Mouse (Mus musculus) skeletal muscle tissue, adult 2 months (tissue): ENCODE data around the gene Tada2a.

Experiments used
- DNase-seq: peaks from one replicate; pipeline ENCODE4 v3.0.0-alpha.2; 2012; ENCODE audit warnings: low read depth, low spot score

Tada2a gene

DNA sequence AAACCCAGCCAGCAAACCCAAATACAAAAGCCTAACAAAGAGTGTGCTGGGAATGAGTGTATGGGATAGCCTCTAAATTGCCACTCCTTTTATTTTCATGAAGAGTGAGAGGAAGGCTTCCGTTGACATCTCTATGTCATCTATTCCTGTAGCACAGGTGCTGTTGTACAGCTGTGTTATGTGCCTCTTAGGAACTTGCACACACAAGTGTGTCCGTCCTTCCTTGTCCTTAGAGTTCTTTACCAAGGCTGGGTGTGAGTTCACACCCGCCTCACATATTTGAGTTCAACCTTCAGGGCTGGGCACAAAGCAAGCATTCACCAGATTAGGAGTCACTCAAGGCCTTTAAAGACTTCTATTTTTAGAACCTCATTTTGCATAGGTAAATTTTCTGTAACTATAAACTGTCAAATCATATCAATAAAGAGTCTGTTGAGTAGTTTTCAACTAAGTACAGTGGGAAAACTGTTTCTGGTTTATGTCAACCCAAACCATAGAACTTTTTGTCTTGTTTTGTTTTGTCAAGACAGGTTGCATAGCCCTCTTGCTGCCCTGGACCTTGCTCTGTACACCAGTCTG lies 65.7 kb downstream of the Tada2a start:
- DNase-seq, result no peak

- DNase-seq, result no peak
Measured at GRCm38 (mm10) chr11:84062805-84063204, 66.6 kb downstream of the Tada2a start.

DNA sequence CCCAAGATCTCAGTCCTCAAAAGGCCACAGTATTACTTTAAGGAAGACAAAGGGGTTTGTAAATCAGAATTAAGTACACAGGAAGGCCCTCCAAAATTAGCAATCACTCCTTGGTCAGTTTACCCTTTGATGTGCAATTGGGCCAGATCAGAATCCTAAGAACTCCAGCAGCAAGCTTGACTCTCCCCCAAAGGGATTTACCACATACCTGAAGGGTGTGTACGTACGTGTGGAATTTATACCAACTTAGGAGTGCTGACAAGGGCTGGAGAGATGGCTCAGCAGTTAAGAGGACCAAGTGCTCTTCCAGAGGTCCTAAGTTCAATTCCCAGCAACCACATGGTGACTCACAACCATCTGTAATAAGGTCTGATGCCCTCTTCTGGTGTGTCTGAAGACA lies 67.5 kb downstream of the Tada2a start:
- DNase-seq, result no peak

GRCm38 (mm10) chr11:84060635-84061034 lies 68.8 kb downstream of the Tada2a start:
- no peak for DNase-seq

DNA sequence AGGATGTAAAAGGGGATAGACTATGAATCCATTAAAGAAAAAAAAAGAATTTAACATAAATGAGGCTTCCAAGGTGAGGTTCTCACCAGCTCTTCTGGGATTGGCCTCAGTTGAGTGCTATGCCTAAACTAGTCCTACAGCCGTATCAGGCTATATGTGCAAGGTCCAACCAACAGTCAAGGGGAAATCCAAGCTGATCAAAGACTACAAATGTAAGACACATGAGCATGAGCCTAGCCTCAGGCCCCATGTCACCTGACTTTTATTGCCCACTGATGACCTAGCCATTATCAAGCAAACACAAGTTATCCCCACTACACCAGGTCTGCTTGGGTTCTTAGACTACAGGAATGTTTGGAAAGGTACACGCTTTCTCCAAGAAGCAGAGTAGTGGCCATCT lies 69.6 kb downstream of the Tada2a start:
- DNase-seq, result no peak

DNA sequence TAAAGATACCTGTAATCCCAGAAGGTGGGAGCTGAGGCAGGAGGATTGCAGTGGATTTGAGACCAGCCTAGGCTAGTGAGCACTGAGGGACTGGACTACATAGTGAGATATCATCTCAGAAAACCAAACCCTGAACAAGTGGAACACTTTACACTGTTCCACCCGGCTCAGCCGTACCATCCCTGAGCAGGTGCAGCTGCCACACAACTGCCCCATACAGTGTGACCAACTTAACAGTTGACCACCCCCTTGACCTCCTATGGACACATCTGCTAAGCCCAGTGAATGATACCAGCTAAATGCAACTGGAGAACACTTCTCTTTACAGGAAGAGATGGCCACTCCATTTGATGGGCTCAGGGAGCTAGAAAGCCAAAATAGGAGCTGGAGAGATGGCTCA lies 72.0 kb downstream of the Tada2a start:
- no peak for DNase-seq

DNA sequence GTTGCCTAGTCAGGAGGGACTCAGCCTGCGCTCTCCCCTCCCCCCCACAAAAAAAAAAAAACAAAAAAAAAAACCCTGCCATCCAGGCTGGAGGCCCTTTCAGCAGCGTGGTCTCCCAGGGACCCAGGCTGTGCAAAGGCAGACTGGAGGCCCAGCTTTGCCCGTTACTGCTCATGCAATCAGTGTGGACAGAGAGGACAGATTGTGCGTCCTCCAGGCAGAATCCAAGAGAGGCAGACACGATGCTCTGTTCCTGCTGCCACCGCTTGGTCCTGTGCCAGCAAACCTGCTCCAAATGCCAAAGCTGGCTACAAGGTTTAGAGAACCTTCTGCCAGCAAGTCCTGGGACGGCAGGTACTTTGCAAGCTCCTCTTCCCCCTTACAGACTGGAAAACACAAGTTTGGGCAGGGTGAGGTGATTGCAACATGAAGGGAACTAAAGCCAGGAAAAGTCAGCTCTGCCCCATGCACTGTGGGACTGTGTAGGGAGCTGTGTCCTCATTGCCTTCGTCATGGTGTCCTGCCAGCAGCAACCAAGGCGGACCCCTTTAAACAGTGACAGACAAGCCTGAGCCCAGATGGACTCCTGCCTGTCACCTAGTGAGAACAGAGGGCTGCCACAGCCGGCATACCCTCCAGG lies 75.8 kb downstream of the Tada2a start:
- DNase-seq, result peak; percentile 81

- no peak for DNase-seq
Measured at GRCm38 (mm10) chr11:84053055-84053454, 76.3 kb downstream of the Tada2a start.

GRCm38 (mm10) chr11:84048411-84048810 lies 81.0 kb downstream of the Tada2a start:
- DNase-seq, result no peak

- DNase-seq, result no peak
Measured at GRCm38 (mm10) chr11:84047270-84047669, 82.1 kb downstream of the Tada2a start.

DNA sequence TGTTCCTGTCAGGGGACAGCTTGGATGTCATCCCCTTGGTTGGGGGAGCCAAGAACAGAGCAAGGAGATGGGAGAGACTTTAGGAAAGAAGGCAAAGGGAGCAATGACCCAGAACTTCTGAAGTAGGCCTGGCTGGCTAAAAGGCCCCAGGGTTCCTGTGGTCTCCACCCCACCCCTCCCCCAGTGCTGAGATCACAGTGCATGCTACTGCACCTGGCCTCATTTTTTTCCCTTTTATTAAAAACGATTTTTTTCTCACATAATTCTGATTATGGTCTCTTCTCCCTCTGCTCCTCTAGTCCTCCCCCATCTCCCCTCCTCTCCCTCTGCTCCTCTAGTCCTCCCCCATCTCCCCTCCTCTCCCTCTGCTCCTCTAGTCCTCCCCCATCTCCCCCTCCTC lies 84.4 kb downstream of the Tada2a start:
- DNase-seq, result no peak

DNA sequence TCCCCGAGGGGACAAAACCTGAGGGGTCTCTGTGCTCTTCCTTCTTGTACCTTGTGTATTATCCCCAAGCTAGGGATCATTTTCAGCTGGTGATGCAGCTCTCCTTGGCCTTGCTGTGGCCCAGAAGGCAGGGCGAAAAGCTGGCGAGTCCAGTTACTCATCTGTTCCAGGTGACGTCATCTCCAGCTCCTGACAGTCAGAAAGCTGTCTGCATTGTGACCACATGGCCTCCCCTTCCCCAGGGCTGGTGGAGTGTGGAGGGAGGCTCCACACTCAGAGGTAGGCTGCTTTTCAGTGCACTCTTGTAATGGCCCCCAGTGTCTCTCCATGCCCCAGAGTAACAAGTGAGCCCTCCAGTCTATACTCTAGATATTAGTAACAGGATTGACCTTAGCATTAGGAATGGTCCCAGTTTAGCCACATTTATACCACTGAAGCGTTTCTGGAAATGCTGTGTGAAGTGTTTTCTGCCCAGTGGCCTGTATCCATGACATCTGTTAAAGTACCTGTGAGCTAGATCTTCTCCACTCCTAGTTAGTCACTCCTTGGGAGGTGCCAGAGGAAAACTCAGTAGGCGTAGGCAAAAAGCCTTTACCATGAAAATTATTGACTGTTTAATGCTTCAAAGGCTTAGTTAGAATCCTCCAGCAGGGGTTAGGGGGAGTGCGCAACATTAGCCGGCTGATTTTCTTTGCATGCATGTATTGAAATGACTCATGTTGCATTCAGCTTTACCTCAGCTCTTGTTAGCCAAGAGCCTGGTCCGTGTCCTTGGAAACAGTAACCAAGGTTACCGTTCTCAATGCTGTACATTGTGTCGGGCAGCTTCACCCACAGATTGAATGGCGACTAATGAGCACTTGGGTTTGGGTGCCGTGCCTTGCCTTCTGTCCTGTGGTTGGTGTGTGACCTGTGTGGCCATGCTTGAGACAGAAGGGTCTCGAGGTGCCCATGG lies 86.3 kb downstream of the Tada2a start:
- peak; percentile 38 for DNase-seq

GRCm38 (mm10) chr11:84040621-84041020 lies 88.8 kb downstream of the Tada2a start:
- DNase-seq, result no peak

DNA sequence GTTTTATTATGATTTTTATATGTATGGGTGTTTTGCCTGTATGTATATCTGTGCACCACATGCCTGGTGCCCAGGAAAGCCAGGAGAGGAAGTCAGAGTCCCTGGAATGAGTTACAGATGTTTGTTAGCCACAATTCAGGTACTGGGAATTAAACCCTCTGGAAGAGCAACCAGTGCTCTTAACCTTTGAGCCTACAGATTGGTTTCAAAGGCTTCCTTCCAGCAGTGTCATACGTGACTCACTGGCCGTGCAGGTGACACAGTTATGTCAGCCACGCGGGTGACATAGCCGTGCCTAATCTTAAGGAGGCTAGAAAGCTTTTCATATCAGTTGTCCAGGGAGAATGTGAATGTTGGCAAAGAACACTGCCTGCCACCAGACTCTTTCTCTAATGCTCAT lies 95.7 kb downstream of the Tada2a start:
- DNase-seq, result no peak

DNA sequence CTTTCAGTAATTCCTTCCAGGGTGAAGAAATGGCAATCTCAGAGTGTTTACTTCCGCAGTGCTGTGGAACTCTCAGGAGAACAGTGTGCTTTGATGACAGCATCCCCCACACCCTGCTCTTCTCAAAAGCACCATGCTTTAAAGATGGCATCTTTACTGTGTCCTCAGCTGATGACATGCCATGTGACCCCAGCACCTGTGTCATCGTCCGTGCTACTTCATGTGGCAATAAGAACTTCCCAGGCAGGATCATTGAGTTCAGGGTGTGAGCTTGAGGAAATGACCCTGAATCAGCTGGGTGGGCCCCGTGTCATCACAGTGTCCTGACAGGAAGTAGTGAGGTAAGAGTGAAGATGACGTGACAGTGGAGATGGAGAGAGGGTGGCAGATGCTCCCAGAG lies 96.8 kb downstream of the Tada2a start:
- no peak for DNase-seq

DNA sequence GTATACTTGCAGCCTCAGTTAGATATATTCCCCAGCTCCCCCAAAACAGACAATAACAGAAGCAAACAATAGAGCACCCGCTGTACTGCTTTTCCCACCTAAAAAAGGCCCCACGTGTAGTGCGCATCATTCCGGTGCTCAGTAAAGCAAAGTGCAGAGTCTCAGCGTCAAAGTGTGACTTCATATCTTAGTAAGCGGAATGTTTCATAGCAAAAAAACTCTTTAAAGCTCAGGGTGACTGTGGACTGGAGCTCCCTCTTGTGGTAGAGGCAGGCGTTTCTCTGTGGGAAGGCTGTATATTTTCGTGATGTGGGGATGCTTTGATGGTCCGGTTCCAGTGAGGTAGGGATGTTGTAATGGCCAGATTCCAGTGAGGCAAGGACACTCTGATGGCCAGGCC lies 97.4 kb downstream of the Tada2a start:
- DNase-seq, result no peak
